Mouse (Mus musculus): ENCODE measurements around the gene Tmem115.
"Not testable (repeated sequence)": the region's sequence is repeated elsewhere in the genome, so short reads cannot be mapped to it uniquely, and the experiment has no call there.

Tmem115 gene

DNA sequence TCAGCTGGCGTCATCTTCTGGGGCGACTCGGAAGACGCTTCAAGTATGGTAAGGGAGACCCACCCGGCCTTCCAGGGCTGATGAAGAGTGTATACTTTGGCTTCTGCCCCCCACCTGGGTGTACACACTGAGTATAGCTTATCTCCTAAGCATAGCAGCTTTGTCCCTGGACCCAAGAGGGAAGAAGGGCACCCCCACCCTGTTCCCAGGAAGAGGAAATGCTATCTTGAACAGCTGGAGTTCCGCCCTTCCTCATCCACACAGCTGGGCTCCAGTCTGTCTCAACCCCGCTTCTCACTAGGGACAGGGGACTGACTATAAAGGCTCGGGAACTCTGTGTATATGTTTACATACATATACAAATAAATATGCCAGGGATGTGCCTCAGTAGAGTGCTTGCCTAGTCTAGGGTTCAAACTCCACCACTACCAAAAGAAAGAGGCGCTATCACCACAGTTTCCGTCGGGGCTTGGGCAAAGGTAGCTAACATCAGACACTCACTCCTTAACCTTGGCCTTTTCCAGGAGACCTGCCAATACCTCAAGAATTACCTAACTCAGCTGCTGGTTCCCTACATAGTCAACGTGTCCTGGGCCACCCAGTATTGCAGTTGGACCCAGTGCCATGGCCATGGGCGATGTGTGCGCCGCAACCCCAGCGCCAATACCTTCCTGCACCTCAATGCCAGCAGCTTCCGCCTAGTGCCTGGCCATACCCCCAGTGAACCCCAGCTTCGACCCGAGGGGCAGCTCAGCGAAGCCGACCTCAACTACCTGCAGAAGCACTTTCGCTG, 38.0 kb downstream of the Tmem115 start:
- no peak for DNase-seq (ENCODE audit: low spot score)

DNA sequence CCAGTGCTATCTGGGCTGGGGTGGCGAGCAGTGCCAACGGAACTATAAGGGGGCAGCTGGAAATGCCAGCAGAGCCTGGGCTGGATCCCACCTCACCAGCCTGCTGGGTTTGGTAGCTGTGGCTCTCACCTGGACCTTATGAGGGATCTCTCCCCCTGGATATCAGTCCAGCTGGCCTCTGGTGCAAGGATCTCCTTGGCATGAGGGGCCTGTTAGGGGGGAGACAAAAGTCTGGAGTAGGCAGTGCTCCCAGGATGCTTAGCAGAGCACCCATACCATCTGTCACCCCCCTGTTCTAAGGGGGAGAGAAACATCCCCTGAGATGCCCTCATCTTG, 38.5 kb downstream of the Tmem115 start:
- DNase-seq (ENCODE audit: low spot score): no peak

DNA sequence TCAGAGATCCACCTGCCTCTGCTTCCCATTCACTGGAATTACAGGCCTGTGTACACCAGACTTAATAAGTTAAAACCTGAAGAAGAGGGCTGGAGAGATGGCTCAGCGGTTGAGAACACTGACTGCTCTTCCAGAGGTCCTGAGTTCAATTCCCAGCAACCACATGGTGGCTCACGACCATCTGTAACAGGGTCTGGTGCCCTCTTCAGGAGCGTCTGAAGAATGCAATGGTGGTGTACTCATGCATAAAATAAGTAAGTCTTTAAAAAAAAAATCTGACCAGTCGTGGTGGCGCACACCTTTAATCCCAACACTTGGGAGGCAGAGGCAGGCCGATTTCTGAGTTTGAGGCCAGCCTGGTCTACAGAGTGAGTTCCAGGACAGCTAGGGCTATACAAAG, 40.0 kb downstream of the Tmem115 start:
- not testable (repeated sequence) for DNase-seq (ENCODE audit: low spot score)

DNA sequence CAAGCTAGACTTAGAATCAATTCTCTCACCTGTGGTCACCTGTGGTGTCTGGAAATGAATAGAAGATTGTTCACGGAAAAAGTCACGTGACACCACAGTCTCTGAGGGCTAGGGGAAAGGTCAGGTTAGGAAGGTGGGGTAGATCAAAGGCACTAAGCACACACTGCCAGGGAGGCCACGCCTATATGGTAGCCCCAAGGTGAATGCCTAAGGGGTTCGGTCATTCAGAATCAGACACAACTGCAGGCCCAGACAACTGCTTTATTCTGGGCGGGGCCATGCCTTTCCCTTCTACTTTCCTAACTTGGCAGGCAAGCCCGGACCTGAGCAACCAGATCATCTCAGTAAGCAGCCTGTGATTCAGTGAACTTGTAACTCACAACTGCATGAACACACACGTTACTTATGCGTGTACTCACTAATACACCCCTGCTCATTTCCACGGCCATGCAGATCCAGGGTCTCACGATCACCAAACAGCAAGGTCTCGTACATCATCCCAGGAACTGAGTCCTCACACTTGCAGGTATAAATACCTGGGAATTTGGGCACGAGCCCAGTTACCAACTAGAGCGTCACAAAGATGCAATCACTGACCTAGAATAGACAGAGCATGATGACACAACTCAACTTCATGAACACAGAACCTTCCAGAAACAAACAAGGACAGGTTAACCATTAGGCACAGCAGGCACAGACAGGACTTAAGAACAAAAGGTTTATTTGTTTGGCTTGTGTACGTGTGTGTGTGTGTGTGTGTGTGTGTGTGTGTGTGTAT, 42.0 kb downstream of the Tmem115 start:
- DNase-seq (ENCODE audit: low spot score): no peak

DNA sequence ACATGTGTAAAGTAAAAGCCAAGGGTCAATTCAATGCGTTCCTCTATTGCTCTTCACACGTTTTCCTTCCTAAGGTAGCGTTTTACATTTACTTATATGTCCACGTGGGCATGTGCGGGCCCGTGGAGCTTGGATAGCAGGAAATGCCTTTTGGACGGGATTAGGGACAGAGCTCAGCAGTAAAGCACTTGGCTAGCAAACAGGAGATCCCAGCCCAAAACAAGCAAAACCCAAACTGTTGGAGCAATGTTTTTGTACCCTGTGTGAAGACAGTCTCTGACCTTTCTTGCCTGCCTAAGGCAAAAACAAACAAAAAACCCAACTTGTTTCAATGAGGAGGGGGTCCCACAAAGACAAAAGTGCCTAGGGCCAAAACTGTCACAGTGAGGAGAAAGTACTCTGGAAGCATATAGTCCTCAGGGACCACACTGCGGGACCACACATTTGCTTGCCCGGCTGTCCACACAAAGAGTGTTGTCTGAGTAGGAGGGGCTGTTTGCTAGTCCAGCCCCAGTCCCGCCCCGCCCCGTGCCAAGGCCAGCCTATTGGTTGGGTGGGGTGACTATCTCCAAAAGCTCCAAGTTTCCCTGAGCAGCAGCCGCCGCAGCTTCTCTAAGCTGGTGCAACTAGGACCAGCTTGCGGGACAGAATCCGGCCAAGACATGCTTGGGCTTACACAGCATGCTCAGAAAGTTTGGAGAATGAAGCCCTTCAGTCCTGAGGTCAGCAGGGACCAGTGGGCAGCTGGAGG, 42.8 kb downstream of the Tmem115 start, which contains the start of gene Hyal1:
Gene Hyal1, plus strand, starts transcription at position 571 of the 751 bp plus-strand sequence.
- DNase-seq (ENCODE audit: low spot score): no peak

DNA sequence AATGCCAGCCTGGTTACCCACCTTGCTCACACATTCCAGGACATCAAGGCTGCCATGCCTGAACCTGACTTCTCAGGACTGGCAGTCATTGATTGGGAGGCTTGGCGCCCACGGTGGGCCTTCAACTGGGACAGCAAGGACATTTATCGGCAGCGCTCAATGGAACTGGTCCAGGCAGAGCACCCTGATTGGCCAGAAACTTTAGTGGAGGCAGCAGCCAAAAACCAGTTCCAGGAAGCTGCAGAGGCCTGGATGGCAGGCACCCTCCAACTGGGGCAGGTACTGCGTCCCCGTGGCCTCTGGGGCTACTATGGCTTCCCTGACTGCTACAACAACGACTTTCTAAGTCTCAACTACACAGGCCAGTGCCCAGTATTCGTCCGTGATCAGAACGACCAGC, 44.1 kb downstream of the Tmem115 start:
- no peak for DNase-seq (ENCODE audit: low spot score)

DNA sequence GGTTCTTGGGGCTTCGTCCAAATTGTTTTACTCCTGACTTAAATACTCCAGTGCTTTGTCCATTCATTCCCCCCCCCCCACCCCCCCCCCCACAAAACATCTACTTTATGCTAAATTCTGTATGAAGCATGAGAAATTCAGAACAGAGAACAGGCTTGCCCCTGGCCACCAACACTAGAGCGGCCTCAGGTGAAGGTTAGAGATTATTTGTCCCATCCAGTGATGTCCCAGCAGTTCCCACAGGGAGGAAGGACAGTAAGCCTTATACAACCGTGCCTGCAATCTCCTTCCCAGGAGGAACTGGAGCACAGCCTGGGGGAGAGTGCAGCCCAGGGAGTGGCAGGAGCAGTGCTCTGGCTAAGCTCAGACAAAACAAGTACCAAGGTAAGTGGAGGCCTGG, 44.8 kb downstream of the Tmem115 start, which contains the start of gene Naa80:
Gene Naa80, plus strand, starts transcription at position 301 of the 400 bp plus-strand sequence.
- DNase-seq (ENCODE audit: low spot score): no peak

DNA sequence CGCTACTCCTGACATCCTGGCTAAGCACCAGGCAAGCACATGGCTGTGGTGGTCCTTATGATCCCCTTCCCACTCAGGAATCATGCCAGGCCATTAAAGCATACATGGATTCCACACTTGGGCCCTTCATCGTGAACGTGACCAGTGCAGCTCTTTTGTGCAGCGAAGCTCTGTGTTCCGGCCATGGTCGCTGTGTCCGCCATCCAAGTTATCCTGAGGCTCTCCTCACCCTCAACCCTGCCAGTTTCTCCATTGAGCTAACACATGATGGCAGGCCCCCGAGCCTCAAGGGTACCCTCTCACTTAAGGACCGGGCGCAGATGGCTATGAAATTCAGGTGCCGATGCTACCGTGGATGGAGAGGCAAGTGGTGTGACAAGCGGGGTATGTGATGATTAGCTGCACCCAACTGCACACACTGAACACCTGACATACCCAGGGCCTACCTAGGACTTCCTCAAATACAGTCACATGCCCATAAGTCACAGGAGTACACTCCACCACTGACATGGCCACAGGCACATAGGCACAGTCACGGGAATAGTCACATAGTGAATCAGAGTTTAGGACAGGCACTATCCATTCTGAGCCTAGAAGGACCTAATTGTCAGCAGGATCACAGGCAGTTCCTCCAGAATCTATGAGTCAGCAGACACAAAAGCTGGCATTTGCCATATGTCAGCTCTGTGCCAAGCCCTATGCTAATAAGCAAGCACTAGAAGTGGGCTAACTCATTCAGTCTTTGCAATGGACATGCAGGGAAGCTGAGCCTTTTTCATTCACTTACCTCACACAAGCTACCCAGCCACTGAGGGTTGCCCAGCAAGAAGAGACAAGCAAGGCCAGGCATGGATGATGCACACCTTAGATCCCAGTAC, 45.5 kb downstream of the Tmem115 start:
- DNase-seq (ENCODE audit: low spot score): no peak

DNA sequence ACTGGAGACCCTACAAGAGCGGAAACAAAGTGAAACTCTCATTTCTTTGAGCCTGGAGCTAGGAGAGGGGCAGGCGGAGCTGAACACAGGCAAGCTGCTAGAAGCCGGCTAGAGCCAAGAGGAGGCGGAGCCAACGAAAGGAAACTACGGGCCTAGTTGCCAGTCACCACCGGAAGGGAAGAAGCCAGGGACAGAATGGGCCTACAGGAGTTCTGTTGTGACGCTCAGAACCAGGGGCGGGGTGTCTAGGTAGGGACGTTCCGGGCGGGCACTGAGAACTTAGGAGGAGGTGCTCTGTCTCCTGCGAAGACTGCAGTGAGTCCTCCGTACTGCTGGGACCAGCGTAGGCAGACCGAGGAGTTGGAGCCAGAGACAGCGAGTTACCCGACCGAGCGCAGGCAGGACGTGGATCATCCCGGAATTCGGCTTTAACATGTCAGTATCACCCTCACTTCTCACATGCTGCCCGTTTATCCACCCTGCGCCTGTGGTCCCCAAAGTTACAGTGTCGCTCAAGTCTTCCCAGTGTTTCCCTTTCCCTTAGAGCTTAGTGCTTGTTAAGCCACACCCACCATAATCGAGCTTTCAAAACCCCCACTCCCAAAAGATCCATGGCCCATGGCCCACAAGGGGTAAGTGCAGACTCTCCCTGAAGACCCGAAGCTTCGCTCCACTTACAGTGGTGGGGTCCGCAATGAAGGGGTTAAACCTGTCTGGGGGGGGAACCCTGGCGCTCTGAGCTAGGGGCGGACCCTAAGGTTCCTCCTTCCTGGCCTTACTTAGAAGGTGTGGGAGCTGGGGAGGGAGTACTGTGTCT, 47.0 kb downstream of the Tmem115 start, which contains the start of gene Hyal3:
Gene Hyal3, plus strand, starts transcription at position 318 of the 817 bp plus-strand sequence.
- DNase-seq (ENCODE audit: low spot score): peak; percentile 63

DNA sequence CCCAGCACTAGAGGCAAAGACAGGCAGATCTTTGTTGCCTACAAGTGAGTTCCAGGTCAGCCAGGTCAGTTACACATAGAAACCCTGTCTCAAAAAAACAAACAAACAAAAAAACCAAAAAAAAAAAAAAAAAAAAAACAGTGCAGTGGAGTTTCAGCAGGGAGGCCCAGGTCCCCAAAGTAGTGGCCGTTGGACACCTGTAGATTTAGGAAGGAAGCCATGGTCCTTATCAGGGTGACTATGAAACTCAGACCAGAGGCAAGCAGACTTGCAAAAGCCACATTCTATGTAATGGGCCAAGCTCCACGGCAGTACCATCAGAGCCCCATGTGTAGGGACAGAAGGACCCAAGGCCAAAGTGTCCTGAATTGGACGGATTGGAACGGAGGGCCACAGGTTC, 47.8 kb downstream of the Tmem115 start:
- no peak for DNase-seq (ENCODE audit: low spot score)

DNA sequence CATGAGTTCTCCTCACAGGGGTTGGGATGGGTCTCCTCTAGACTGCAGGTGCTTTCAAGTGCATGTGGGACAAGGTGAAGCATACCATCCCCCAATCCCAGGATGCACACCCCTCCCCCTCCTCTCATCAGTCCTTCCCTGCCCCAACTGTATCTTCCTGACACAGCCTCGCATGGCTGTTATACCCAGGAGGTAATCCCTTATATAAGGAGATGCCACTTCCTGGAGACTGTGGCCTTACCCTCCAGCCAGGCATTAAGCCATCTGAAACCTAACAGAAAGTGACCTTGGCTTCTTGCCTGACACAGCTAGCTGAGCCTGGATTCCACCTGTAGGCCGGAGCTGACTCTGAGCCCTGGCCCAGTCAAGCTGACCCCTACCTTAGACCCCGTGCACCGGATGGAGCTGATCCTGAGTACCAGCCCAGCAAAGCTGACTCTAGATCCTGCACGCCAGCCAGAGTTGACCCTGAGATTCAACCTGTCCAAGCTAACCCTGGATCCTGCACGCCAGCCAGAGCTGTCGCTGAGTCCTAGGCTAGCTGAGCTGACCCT, 48.8 kb downstream of the Tmem115 start:
- DNase-seq (ENCODE audit: low spot score): no peak

DNA sequence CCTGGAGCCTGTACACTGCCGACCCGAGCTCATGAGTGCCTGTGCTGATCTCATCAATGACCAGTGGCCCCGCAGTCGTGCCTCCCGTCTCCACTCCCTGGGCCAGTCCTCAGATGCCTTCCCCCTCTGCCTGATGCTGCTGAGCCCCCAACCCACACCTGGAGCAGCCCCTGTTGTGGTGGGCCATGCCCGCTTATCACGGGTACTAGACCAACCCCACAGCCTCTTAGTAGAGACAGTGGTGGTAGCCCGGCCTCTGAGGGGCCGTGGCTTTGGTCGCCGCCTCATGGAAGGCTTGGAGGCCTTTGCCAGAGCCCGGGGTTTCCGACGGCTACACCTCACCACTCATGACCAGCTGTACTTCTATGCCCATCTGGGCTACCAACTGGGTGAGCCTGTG, 49.4 kb downstream of the Tmem115 start:
- no peak for DNase-seq (ENCODE audit: low spot score)

DNA sequence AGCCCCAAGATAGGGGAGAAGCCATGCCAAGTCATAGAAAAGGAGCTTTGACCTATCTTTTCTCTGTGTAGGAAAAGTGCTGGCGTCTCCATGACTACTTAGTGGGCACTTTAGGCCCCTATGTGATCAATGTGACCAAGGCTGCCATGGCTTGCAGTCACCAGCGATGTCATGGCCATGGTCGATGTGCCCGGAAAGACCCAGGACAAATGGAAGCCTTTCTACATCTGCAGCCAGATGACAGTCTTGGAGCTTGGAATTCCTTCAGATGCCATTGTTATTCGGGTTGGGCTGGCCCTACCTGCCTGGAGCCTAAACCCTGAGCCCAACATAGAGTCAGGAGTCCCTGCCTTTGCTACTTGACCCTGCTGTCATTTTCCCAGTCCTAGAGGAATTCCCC, 52.8 kb downstream of the Tmem115 start:
- no peak for DNase-seq (ENCODE audit: low spot score)

DNA sequence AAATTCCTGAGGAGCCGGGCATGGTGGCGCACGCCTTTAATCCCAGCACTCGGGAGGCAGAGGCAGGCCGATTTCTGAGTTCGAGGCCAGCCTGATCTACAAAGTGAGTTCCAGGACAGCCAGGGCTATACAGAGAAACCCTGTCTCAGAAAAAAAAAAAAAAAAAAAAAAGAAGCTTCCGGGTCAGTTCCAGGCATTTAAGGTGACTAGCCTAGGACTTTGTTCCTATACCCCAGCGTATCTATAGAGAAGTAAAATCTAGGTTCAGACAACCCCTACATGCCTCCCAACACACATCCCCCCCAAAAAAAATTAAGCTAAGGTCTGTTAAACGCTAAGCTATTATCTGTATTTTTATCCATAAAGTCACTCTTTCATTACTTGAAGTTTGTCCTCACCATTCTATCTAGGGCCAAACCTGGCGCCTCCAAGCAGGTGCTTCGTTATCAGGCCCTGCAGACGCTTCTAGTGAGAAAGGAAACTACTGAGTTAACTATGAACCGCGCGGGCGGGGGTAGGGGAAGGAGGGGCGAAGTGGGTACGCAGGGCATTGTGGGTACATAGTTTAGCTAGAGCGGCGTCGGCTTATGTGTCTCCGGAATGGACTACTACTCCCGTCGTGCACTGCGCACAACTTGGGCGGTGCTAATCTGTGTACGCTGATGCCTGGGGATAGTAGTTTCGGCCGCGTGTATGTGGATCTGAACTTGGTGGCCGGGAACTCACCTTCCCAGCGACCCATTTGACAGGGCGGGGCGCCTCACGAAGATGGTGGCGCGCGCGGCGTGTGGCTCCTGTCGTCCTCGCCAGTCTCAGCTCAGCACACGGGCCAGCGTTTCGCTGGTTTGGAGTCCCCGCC, 53.5 kb downstream of the Tmem115 start, which contains the start of gene Ifrd2:
Gene Ifrd2, plus strand, starts transcription at position 669 of the 859 bp plus-strand sequence.
- peak; percentile 85 for DNase-seq (ENCODE audit: low spot score)

DNA sequence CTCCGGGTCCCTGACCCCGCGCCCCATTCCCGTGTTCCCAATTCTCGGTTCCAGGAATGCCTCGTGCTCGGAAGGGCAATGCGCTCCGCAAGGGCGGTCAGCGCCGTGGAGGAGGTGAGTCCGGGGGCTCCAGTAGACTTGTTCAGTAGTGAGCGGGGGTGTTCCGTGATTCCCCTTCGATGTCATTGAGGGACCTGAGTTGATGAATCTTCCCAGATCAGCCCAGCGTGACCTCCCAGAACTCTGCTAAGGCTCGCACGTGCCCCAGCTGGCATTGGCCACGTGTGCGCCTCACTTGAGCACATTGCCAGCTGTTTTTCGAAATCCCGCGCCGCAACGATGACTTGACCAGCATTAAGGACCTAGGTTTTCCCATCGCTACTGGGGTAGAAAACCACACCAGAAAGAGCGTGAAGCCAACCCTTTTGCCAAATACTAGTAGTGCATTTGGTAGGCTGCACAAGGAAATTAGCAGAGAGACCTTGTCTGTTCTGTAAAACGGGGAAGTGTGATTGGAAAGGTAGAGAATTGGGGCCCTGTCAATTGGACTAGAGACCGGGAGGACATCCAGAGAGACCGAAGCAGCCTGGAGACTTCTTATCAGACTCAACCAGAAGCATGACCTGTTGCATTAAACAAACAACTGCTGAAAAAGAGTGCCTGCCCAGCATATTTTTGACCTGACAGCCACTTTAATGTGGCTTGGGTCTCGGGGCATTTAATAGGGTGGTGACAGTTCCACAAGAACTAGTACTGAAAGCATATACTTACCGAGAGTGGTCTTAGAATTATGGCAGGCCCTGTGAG, 54.3 kb downstream of the Tmem115 start:
- no peak for DNase-seq (ENCODE audit: low spot score)

Measured in urinary bladder, postnatal 10 days (tissue).